Mouse (Mus musculus) T-helper 1 cell (primary cell): ENCODE results near the gene Fgf9.

Experiments used
- in situ Hi-C: fragments of 300-600 bp; cut with MboI, MseI; formaldehyde crosslinking; loops from one replicate; pipeline ENCODE4 v1.15.1; 2025; ENCODE audit warnings: high pct_unique_total_duplicates

Gene Fgf9

DNA sequence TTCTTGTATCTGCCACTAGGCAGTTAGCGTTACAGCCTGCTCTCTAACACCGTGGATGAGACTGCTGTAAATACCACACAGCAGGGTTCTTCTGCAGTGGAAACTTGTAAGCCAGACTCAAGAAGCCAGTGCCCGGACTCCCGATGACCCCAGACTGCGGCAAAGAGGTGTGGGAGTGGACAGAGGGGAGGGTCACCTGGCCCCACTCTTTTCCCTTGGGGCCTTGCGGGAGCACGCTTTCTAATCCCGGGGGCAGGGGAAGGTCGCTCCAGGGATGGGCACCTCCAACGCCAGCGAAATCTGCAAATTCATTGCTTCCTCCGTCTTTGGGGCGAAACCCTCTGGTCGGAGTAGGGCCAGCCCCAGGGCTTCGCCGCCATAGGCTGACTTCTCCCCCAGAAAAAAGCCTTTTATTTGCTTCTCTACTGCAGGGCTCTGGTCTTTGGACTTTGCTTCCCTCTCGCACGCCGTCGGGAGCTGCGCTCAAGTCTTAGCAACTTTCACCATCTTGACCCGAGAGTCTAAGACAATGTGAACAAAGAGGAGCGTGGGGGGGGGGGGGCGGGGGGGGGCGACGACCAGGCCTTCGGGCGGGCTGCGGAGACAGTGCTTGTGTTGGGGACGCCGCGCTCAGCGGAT lies at the start of gene Fgf9:
TSS of gene Fgf9 (plus strand) at position 67 of the 639 bp plus-strand sequence.
- in situ Hi-C loops: no loop called here

DNA sequence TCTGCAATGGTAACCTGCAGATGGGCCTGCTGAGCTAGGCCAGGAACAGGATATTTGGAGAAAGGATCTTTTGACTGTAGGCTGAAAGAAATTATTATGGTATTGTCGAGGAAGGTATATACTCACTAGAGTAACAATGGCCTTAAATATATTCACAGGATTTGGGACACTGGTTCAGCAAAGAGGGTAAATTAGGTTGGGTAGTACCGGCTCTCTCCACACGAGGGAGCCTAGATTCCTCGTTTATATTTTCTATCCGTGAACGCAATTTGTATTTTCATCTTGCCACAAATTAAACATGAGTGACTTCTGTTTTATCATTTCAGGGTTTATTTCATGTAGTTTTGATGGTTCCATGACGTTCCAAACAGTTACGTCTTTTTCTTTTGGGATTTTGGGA lies 35.8 kb upstream of the Fgf9 start:
- in situ Hi-C loops: loop anchor here (10.0 kb wide), 2 partner anchors 670 to 1760 kb away; no protein-coding TSS in a partner anchor

GRCm38 (mm10) chr14:58036174-58036573 lies 34.2 kb upstream of the Fgf9 start:
- in situ Hi-C loops: loop anchor here (5.0 to 10.0 kb wide), 3 partner anchors 669 to 1759 kb away; no protein-coding TSS in a partner anchor

DNA sequence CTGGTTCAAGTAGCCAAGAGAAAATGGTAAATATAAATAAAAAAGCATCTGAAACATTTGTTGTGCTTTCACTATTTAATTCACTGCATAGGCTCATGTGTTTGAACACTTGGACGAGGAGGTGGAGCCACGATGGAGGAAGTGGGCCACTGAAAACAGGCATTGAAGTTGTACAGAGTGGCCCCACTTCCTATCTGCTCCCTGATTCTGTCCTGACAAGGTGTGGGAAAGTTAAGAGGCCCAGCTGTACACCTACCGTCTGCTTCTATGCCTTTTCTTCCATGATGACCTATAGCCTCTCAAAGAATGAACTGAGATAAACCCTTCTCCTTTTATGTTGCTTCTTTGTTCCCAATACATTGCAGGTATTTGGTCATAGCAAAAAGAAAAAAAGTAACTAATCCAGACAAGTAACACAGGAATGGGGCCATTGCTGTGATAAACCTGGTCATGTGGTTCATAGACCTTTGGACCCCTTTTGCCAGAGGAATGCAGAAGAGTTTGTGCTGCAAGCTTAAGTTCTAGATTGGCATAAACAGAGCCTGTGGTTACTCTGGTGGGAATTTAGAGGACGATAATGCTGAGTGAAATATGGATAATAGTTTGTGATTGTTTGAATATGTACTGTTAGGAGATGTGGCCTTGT lies 23.6 kb upstream of the Fgf9 start:
- in situ Hi-C loops: no loop called here

DNA sequence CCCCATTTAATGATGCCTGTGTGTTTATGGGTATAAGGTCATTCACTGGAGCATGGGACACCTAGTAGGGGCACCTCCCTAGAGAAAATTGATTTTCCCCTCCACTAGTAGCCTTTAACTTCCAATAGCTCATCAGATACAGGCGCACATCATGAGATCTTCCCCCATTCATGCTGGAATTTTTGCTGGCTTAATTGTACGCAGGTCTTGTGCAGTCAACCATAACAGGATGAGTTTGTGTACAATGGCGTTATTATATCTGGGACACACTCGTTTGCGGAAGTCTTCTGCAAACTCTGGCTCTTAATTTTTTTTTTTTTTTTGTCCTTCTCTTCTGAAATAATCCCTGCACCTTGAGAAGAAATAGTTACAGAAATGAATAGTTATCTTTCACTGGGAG lies 19.7 kb upstream of the Fgf9 start:
- in situ Hi-C loops: no loop called here

DNA sequence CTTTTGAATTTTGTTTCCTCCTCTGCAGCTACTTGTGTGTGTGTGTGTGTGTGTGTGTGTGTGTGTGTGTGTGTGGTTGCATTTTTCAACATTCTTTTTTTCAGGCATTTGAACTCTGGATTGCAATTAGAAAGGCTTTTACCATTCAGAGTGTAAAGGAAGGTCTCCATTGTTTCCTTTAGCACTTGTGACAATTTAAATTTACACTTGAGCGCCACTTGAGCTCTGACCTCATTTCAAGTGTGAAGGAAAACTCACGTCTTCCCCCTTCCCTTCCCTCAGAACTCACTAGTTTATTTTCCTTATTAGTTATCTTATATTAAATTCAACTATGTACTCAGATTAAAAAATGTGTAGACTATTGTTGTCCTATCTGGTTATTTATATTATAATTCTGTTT lies 2.8 kb upstream of the Fgf9 start:
- in situ Hi-C loops: no loop called here

DNA sequence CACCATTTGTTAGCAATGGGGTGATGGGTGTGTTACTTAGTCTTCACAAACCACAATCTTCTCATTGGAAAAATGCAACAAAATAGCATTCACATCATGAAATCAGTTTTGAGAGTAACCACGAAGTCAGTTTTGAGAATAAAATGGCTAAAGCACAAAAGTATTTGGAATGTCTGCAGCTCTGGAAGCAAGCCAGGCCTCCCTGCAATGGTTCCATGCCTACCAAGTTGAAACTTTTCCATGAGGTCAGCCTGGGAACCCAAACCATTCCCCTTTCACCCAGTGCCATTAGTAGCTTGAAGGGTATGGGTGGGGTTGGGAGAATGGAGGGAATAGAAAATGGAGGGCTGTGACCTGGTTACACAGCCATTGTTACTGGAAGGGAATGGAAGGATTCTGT lies 1.7 kb upstream of the Fgf9 start:
- in situ Hi-C loops: no loop called here

DNA sequence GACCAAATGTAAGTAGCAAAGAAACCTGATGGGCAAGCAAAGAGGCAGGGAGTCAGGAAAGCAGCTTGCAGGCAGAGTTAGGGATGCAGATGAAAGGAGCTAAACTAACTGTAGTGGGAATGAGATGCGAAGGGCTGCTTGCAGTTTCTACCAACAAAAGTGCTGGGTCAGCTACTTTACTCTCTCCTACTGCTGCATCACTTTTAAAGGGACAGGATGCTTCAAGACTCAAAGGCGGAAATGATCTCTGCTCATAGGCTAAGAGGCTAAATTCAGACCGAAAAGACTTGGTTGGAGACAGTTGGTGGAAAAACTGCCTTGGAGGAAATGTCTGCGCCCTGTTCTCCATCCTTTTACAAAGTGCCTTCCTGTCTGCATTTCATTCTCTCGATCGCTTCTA lies 420 bp upstream of the Fgf9 start:
- in situ Hi-C loops: no loop called here

DNA sequence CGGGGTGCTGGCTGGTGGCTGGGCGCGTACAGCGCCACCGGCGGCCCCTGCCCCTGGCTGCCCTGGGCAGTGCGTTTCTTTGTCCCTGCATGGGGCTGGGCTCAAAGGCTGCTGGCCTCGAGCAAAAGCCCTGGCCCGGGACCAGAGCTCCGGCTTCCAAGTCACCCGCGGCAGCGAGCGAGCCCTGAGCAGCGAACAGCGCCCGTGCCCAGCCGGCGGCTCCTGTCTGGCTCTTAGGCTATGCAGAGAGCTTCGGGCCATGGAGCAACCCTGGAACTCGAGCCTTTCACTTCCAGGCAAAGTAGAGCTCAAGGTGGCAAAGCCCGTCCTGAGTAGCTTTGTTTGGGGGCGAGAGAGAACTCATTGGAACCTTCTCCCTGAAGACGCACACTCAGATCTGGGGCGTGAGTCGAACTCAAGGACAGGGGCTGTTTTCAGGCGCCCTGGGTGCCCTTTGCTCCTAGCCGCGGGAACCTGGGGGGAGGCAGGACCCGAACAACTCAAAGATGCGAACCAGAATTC lies 834 bp downstream of the Fgf9 start:
- in situ Hi-C loops: no loop called here

GRCm38 (mm10) chr14:58071830-58072770 lies 1.8 kb downstream of the Fgf9 start:
- in situ Hi-C loops: no loop called here

DNA sequence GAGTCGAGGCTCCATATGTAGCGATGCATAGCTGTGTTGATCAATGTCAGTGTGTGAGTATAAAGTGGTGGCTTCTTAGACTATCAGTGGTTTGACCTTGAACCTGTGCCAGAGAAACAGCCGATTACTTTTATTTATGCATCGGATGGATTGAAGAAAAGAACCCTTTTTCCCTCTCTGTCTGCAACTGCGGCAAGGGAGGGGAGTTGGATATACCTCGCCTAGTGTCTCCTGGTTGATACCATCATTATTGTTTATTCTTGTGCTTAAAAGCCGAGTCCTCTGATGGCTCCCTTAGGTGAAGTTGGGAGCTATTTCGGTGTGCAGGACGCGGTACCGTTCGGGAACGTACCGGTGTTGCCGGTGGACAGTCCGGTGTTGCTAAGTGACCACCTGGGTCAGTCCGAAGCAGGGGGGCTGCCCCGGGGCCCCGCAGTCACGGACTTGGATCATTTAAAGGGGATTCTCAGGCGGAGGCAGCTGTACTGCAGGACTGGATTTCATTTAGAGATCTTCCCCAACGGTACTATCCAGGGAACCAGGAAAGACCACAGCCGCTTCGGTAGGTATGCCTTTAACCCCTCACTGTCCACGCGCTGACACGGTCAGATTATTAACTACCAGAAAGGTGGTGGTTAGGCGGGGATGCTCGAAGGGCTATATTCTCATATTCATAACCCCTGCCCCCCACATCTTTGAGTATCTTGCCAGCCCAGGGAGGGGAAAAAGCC lies 2.6 kb downstream of the Fgf9 start:
- in situ Hi-C loops: no loop called here

DNA sequence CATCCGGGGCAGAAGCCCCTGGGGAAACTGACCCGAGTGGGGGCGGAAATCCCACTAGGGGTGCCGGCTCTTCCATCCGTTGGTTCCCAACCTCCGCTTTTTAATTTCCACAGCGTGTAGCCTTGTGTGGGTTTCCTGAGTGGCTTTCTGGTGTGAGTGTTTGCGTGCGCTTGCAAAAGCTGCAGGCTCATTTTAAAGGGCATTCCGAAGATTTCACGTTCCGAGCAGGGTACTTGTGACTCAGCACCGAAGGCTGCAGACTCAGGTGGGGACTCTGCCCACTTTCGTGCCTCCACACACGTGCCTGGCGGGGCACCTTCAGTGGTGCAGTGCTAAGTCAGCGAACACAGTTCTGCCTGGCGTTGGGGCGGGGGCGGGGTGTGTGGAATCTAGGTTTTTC lies 3.6 kb downstream of the Fgf9 start:
- in situ Hi-C loops: no loop called here

GRCm38 (mm10) chr14:58074621-58075432 lies 4.5 kb downstream of the Fgf9 start:
- in situ Hi-C loops: no loop called here

DNA sequence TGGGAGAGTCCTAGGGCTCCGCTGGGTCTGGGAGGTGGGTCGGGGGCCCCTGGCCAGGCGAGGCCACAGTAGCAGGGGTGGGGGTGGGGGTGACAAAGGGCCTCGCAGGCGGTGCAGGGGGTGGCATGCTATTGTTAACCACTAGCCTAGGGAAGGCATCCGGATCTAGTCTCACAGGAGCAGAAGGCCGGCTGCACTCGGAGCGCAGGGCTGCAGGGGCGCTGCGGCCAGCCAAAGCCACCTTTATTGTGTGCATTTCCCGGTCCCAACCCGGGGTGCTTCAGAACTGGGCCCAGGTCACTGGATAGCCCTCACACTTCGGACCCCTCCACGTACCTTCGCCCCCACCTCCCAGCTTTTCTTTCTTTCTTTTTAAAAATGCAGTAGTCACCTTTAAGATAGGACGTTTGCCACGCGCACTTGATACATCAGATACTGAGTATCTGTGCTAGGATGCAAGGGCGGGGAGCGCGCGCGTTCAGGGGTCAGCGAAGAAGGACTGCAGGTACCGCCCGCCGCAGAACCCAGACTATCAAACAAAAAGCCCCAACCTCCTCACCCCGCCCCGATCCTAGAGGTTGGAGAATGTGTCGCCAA lies 5.2 kb downstream of the Fgf9 start:
- in situ Hi-C loops: no loop called here

DNA sequence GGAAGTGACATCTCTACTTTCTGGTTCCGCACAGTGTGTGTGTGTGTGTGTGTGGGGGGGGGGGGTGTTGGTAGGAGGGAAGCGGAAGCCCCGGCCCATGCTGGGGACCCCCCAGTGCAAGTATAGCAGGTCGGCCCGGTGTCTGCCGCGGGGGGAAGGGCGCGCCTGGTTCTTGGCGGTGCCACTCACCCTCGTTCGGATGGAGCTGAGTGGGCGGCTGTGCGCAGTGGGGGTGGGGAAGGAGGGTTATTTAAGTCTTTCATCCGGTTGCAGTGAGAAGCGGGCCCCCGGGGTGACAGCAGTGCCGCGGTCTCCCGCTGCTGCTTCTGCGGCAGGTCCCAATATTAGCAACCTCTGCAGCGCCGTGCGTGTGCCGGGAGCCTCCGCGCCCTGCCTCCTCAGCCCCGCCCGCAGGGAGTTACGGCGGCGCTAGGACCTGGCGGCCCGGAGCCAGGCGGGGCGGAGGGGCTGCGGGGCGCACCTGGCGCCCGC lies 5.7 kb downstream of the Fgf9 start:
- in situ Hi-C loops: no loop called here

- in situ Hi-C loops: no loop called here
Measured at GRCm38 (mm10) chr14:58076726-58077255, 6.4 kb downstream of the Fgf9 start.

- in situ Hi-C loops: no loop called here
Measured at GRCm38 (mm10) chr14:58079471-58079870, 9.1 kb downstream of the Fgf9 start.

DNA sequence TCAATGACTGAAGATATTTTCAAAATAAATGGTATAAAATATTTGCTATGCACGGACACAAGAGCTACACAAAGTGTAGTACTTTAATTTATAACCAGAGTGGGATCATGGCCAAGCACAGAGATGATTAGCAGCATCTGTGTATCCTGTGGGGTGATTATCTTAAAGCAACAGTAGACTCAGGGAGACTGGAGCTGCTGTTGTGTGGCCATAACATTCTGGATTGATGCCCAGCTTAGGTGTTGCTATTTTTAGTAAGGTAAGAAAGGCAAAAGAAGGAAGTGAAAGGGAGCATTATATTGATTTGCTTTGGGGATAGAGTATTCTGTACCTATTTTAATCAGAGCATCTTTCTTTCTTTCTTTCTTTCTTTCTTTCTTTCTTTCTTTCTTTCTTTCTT lies 11.6 kb downstream of the Fgf9 start:
- in situ Hi-C loops: loop anchor here (10.0 kb wide), 1 partner anchor 627 kb away; no protein-coding TSS in a partner anchor

- in situ Hi-C loops: loop anchor here (10.0 kb wide), 1 partner anchor 629 kb away; no protein-coding TSS in a partner anchor
Measured at GRCm38 (mm10) chr14:58084240-58084639, 13.9 kb downstream of the Fgf9 start.
